Mouse (Mus musculus) lung, adult 2 months (tissue): Measurements from ENCODE around the gene Pycard.

ENCODE experiments used
- CTCF ChIP-seq: fragments of 200-500 bp; IDR thresholded peaks from 2 replicates; pipeline ENCODE4 v1.5.1; 2011; ENCODE audit warnings: mild to moderate bottlenecking, low read length, control low read depth; ENCODE audit not compliant: insufficient read depth
- POLR2A ChIP-seq: fragments of 200-500 bp; IDR thresholded peaks from 2 replicates; pipeline ENCODE4 v1.6.1; 2011; ENCODE audit warnings: low read depth, mild to moderate bottlenecking, control low read depth, low read length, borderline replicate concordance; ENCODE audit errors: extremely low read depth

DNA sequence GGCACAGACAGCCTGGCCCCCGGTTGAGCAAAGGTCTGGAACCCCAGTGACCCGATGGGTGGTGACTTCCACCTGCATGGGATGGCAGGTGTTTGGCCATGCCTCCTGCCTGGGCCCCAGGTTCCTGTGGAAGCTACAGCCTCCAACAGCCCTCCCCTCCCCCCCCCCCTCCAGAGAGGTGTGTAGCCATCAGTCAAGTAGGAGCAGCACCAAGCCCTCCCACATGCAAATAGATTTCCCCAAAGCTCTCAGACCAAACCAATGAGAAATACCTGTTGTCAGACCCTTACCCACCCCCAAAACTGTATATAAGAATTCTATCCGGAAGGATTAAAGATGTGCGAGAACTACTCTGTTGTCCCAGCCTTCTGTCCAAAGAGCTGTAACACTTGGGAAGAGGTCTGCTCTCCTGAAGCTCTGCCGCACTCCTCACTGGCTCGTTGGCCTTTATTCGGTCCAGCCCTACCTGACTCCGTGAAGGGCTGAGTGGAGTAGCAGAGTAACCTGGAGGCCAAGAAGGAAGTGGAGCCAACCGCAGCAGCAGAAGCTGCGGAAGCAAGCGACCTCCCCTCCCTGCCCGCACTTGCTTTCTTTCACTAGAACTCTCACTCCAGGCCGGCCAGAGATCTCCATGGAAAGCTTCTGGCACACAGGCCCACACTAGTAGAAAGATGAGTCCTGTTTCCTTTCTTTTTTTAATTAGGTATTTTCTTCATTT lies 40.6 kb downstream of the Pycard start:
- TF ChIP-seq CTCF (no peak), POLR2A (no peak)
